Comparison of ENCODE assay signal across 20 mouse cellular contexts in genomic region chr10:63282846-63283245, GRCm38 (mm10). TPM values are rescaled to one million over a fixed set of nuclear protein-coding genes. Genes with fewer than 3 reads are reported as not detected.
DNase-seq lines count a peak whose midpoint lies in the region; ATAC-seq and TF ChIP-seq lines count a peak whose summit lies in the region.
"Had no signal": no experiment of that assay in that cellular context is flagged by ENCODE, and none has a peak within 500 bp of the region (broad histone marks: within the 10 kb centered on the region; RNA-seq: fewer than 3 reads in every experiment).

No protein-coding gene starts in this region.

- no peak for TF ChIP-seq CTCF in kidney, adult 2 months (conservative IDR thresholded peaks at IDR 0.05; ENCODE audit: insufficient read depth, insufficient read length, low read depth, low read length)

- WGBS in kidney, adult 2 months: 59% methylated on average over 7 of the region's 7 CpGs
- 81% methylated on average over 7 of the region's 7 CpGs for WGBS in kidney, embryonic 16.5 days
- WGBS in liver, embryonic 16.5 days (ENCODE audit: insufficient replicate concordance): 80% methylated on average over 7 of the region's 7 CpGs

- DNase-seq in kidney, adult 2 months: peak; percentile 74
- DNase-seq in kidney, postnatal 36 days: peak; percentile 43 to 54
- DNase-seq in c-Kit-positive CD71-positive TER-119-positive erythroid progenitor cells, embryonic 14.5 days (ENCODE audit: low spot score): no peak
- no peak for DNase-seq in adrenal gland, postnatal 4 days (ENCODE audit: low spot score in 2 of 2)
- DNase-seq: adrenal gland, postnatal 14 days; cerebellum, adult 2 months; cerebellum, postnatal 10 days; gastrocnemius, adult 2 months; gastrocnemius, postnatal 25 days; heart, postnatal 36 days had no signal

- no peak for TF ChIP-seq POLR2A in kidney, adult 2 months (IDR thresholded peaks at IDR 0.05; ENCODE audit: low read depth, low read length)

- no peak overlapping the region for H3K4me2 ChIP-seq in kidney, embryonic 16.5 days (replicated peaks; ENCODE audit: low read depth, low read length)
- H3K4me2 ChIP-seq in liver, embryonic 16.5 days (ENCODE audit: low read depth, low read length): no peak overlapping the region
- H3K4me2 ChIP-seq: forebrain, embryonic 13.5 days; heart, embryonic 13.5 days had no signal

- H3K4me1 ChIP-seq in kidney, adult 2 months (ENCODE audit: control insufficient read depth, insufficient read depth, low read length): peaks cover 3% of the 10 kb centered on the region; the same call in 1 of the 2 replicates
- H3K4me1 ChIP-seq in kidney, embryonic 16.5 days (ENCODE audit: insufficient read depth, low read length): no peaks in the 10 kb centered on the region
- H3K4me1 ChIP-seq in megakaryocyte, embryonic 14.5 days: peaks cover 27% of the 10 kb centered on the region
- peaks cover 15% of the 10 kb centered on the region for H3K4me1 ChIP-seq in liver, embryonic 16.5 days (ENCODE audit: control insufficient read depth, low read depth, low read length)
- H3K4me1 ChIP-seq: embryonic facial prominence, embryonic 10.5 days; forebrain, embryonic 13.5 days; heart, embryonic 13.5 days had no signal

- peak overlapping the region; percentile 20; the same call in 1 of the 2 replicates for H3K4me3 ChIP-seq in kidney, adult 2 months (ENCODE audit: insufficient read depth, low read depth, low read length)
- no peak overlapping the region for H3K4me3 ChIP-seq in kidney, embryonic 16.5 days (ENCODE audit: low read length)
- peak overlapping the region; percentile 6 for H3K4me3 ChIP-seq in megakaryocyte, embryonic 14.5 days (replicated peaks)
- no peak overlapping the region for H3K4me3 ChIP-seq in liver, embryonic 16.5 days (ENCODE audit: low read depth, low read length)
- H3K4me3 ChIP-seq: embryonic facial prominence, embryonic 10.5 days; forebrain, embryonic 13.5 days; gastrocnemius, adult 2 months; heart, embryonic 13.5 days had no signal

- ATAC-seq in kidney, embryonic 16.5 days (ENCODE audit: low FRiP score, low TSS enrichment): no peak
- ATAC-seq in megakaryocyte, adult 5-6 weeks (ENCODE audit: poor library complexity, severe bottlenecking): no peak
- no peak for ATAC-seq in liver, embryonic 16.5 days (ENCODE audit: low read depth)
- ATAC-seq: activated CD4-positive, CD25-positive, alpha-beta regulatory T cell, adult 4 months; forebrain, embryonic 13.5 days; Patski had no signal

- no peaks in the 10 kb centered on the region for H3K9me3 ChIP-seq in kidney, embryonic 16.5 days (ENCODE audit: low read length)
- no peaks in the 10 kb centered on the region for H3K9me3 ChIP-seq in megakaryocyte, embryonic 14.5 days
- H3K9me3 ChIP-seq in liver, embryonic 16.5 days (replicated peaks; ENCODE audit: control insufficient read depth, low read length): no peaks in the 10 kb centered on the region
- H3K9me3 ChIP-seq: embryonic facial prominence, embryonic 10.5 days; forebrain, embryonic 13.5 days; heart, embryonic 13.5 days had no signal

- peak overlapping the region; percentile 34; the same call in 1 of the 2 replicates for H3K27ac ChIP-seq in kidney, adult 2 months (ENCODE audit: insufficient read depth, low read depth, low read length)
- no peak overlapping the region for H3K27ac ChIP-seq in kidney, embryonic 16.5 days (ENCODE audit: low read length)
- H3K27ac ChIP-seq in liver, embryonic 16.5 days (ENCODE audit: low read length): peak overlapping the region; percentile 14
- H3K27ac ChIP-seq: embryonic facial prominence, embryonic 10.5 days; forebrain, embryonic 13.5 days; gastrocnemius, adult 2 months; heart, embryonic 13.5 days had no signal

- H3K9ac ChIP-seq in kidney, embryonic 16.5 days (replicated peaks; ENCODE audit: low read length): no peak overlapping the region
- no peak overlapping the region for H3K9ac ChIP-seq in liver, embryonic 16.5 days (ENCODE audit: low read depth, low read length)
- H3K9ac ChIP-seq: forebrain, embryonic 13.5 days; heart, embryonic 13.5 days had no signal

- H3K27me3 ChIP-seq in kidney, adult 2 months (replicated peaks; ENCODE audit: control insufficient read depth, insufficient read depth, low read length): no peaks in the 10 kb centered on the region
- H3K27me3 ChIP-seq in kidney, embryonic 16.5 days (ENCODE audit: insufficient read depth, low read length): no peaks in the 10 kb centered on the region
- no peaks in the 10 kb centered on the region for H3K27me3 ChIP-seq in megakaryocyte, embryonic 14.5 days (replicated peaks)
- H3K27me3 ChIP-seq in liver, embryonic 16.5 days (ENCODE audit: control insufficient read depth, insufficient read depth, low read depth, low read length): no peaks in the 10 kb centered on the region
- H3K27me3 ChIP-seq: CH12.LX; forebrain, embryonic 13.5 days; heart, embryonic 13.5 days; Patski had no signal

- H3K36me3 ChIP-seq in kidney, adult 2 months (ENCODE audit: control insufficient read depth, insufficient read depth, low read length): peaks cover 8% of the 10 kb centered on the region
- H3K36me3 ChIP-seq in kidney, embryonic 16.5 days (ENCODE audit: insufficient read depth, low read length): peaks cover 21% of the 10 kb centered on the region
- peaks cover 91% of the 10 kb centered on the region for H3K36me3 ChIP-seq in megakaryocyte, embryonic 14.5 days (replicated peaks; ENCODE audit: low read length)
- peaks cover 41% of the 10 kb centered on the region for H3K36me3 ChIP-seq in liver, embryonic 16.5 days (ENCODE audit: control insufficient read depth, insufficient read depth)

RNA-seq across cellular contexts. Expression of gene Herc4, which starts 39.2 kb away (rescaled TPM):
- polyA plus RNA-seq in kidney, adult 2 months (2012; rRNA removed): 16.2 and 17.7 TPM in 2 replicates
- polyA plus RNA-seq in kidney, embryonic 16.5 days (2015; fragmentation: Nextera tagmentation; extraction: Ambion mirVana): 39.7 and 43.0 TPM in 2 replicates
- 8.2 TPM in 1 of 2 replicates, not detected in the other for polyA plus RNA-seq in megakaryocyte, embryonic 14.5 days (2012; ENCODE audit: insufficient read depth, low replicate concordance)
- total RNA-seq in megakaryocyte, adult 5-6 weeks (2015): 182 and 199 TPM in 2 replicates
- total RNA-seq in megakaryocyte, adult 5-6 weeks (2017): 133 and 144 TPM in 2 replicates
- 27.9 and 28.3 TPM in 2 replicates for polyA plus RNA-seq in liver, embryonic 16.5 days (2015; fragmentation: Nextera tagmentation; extraction: Ambion mirVana)
- 10 to 100 TPM; 92.3 to 93.1 TPM for total RNA-seq in adrenal gland, postnatal 4 days (2021)

Comparison
In these comparisons a context has a peak if more than half of its experiments do, and no peak if none do; other contexts are left out.
1. H3K4me3 ChIP-seq: peak in kidney, adult 2 months (single experiment) and megakaryocyte, embryonic 14.5 days (single experiment); none in kidney, embryonic 16.5 days (single experiment) and liver, embryonic 16.5 days (single experiment).
2. DNase-seq: peak in kidney, adult 2 months (single experiment) and kidney, postnatal 36 days (2 of 2); none in c-Kit-positive CD71-positive TER-119-positive erythroid progenitor cells, embryonic 14.5 days (single experiment) and adrenal gland, postnatal 4 days (0 of 2).